Mouse (Mus musculus) activated CD4-positive, CD25-positive, alpha-beta regulatory T cell, adult 4 months (primary cell): Measurements from ENCODE around the gene Rerg. TPM values are rescaled to one million over a fixed set of nuclear protein-coding genes. Genes with fewer than 3 reads are reported as not detected.

Experiments
- ATAC-seq: one replicate; pipeline ENCODE4 v1.8.0; 2017
- polyA plus RNA-seq, 2 experiments: library from polyadenylated mRNA; unstranded; fragments of 100-300 nt; shearing (Covaris generic); gene quantifications; one replicate each; pipeline ENCODE4 v1.2.1; 2017

Gene Rerg
- polyA plus RNA-seq, 2 experiments from 2014 or later = not detected

- ATAC-seq = no peak
These were observed 7.8 kb downstream of the Rerg start for GRCm38 (mm10) chr6:137162481-137162880.

GRCm38 (mm10) chr6:137161491-137162088 is 8.7 kb downstream of the Rerg start:
- no peak for ATAC-seq

- ATAC-seq = no peak
These were observed 10.8 kb downstream of the Rerg start for GRCm38 (mm10) chr6:137159372-137159926.

GRCm38 (mm10) chr6:137156437-137157219 is 13.7 kb downstream of the Rerg start:
- no peak for ATAC-seq

- ATAC-seq = no peak
These were observed 14.8 kb downstream of the Rerg start for GRCm38 (mm10) chr6:137155196-137156137.

- ATAC-seq = no peak
These were observed 17.3 kb downstream of the Rerg start for GRCm38 (mm10) chr6:137153021-137153420.

- no peak for ATAC-seq
These were observed 19.3 kb downstream of the Rerg start for GRCm38 (mm10) chr6:137151015-137151414.

- no peak for ATAC-seq
These were observed 20.5 kb downstream of the Rerg start for GRCm38 (mm10) chr6:137149833-137150232.

- no peak for ATAC-seq
These were observed 23.4 kb downstream of the Rerg start for GRCm38 (mm10) chr6:137146910-137147309.

- no peak for ATAC-seq
These were observed 24.7 kb downstream of the Rerg start for GRCm38 (mm10) chr6:137145611-137146010.

- ATAC-seq = no peak
These were observed 25.2 kb downstream of the Rerg start for GRCm38 (mm10) chr6:137144958-137145535.

- ATAC-seq = no peak
These were observed 25.8 kb downstream of the Rerg start for GRCm38 (mm10) chr6:137144526-137144840.

GRCm38 (mm10) chr6:137143818-137144525 is 26.3 kb downstream of the Rerg start:
- ATAC-seq = no peak

- no peak for ATAC-seq
These were observed 27.5 kb downstream of the Rerg start for GRCm38 (mm10) chr6:137142796-137143195.

- no peak for ATAC-seq
These were observed 29.0 kb downstream of the Rerg start for GRCm38 (mm10) chr6:137141247-137141820.

GRCm38 (mm10) chr6:137138822-137139221 is 31.5 kb downstream of the Rerg start:
- ATAC-seq = no peak

- ATAC-seq = no peak
These were observed 31.9 kb downstream of the Rerg start for GRCm38 (mm10) chr6:137138391-137138790.

GRCm38 (mm10) chr6:137136401-137136800 is 33.9 kb downstream of the Rerg start:
- no peak for ATAC-seq

GRCm38 (mm10) chr6:137135506-137136391 is 34.5 kb downstream of the Rerg start:
- no peak for ATAC-seq

GRCm38 (mm10) chr6:137131794-137132193 is 38.5 kb downstream of the Rerg start:
- ATAC-seq = no peak
